In genomic region chr2:29967768-29968167, GRCm38 (mm10) we compare ENCODE assay signal across 10 mouse cellular contexts. TPM values are rescaled to one million over a fixed set of nuclear protein-coding genes. Genes with fewer than 3 reads are reported as not detected.
DNase-seq lines count a peak whose midpoint lies in the region; ATAC-seq and TF ChIP-seq lines count a peak whose summit lies in the region.
"Had no signal": no experiment of that assay in that cellular context is flagged by ENCODE, and none has a peak within 500 bp of the region (broad histone marks: within the 10 kb centered on the region; RNA-seq: fewer than 3 reads in every experiment).

No protein-coding gene starts in this region.

- no peaks in the 10 kb centered on the region for H3K27me3 ChIP-seq in Patski
- no peaks in the 10 kb centered on the region for H3K27me3 ChIP-seq in hindbrain, embryonic 10.5 days (ENCODE audit: insufficient read depth, poor library complexity, severe bottlenecking)
- H3K27me3 ChIP-seq in midbrain, embryonic 10.5 days (ENCODE audit: low read depth, poor library complexity, severe bottlenecking): no peaks in the 10 kb centered on the region
- H3K27me3 ChIP-seq: megakaryocyte, embryonic 14.5 days had no signal

- POLR2A ChIA-PET in Patski (lab: Charles Lee): no interaction called here

- WGBS in hindbrain, embryonic 10.5 days: 68% methylated on average over 5 of the region's 5 CpGs
- whole genome bisulfite sequencing in midbrain, embryonic 10.5 days: 70% methylated on average over 5 of the region's 5 CpGs

- peaks cover 47% of the 10 kb centered on the region for H3K4me1 ChIP-seq in hindbrain, embryonic 10.5 days (replicated peaks)
- H3K4me1 ChIP-seq in midbrain, embryonic 10.5 days: peaks cover 58% of the 10 kb centered on the region

- H3K36me3 ChIP-seq in hindbrain, embryonic 10.5 days: peaks cover 34% of the 10 kb centered on the region
- H3K36me3 ChIP-seq in midbrain, embryonic 10.5 days: peaks cover 34% of the 10 kb centered on the region

- peak overlapping the region; percentile 99; the same call in 1 of the 2 replicates for H3K27ac ChIP-seq in gastrocnemius, adult 2 months
- H3K27ac ChIP-seq in hindbrain, embryonic 10.5 days: no peak overlapping the region; the same call in 1 of the 2 replicates
- no peak overlapping the region for H3K27ac ChIP-seq in midbrain, embryonic 10.5 days (replicated peaks)

- ATAC-seq in Patski: peak; percentile 37
- ATAC-seq in megakaryocyte-erythroid progenitor cell, adult 5-6 weeks (replicated peaks; ENCODE audit: low FRiP score, low TSS enrichment, poor library complexity, severe bottlenecking): no peak

- in situ Hi-C loops in Patski (cut with MboI; ENCODE audit: low pct_unique_long_range_greater_than_20kb): no loop called here

- intact Hi-C loops in gastrocnemius, adult 2 months (cut with DNase I): no loop called here

- no peak for DNase-seq in gastrocnemius, adult 2 months
- DNase-seq in gastrocnemius, adult 8-10 months (ENCODE audit: low spot score in 2 of 2): no peak
- no peak for DNase-seq in Patski (ENCODE audit: low read depth, low spot score)
- DNase-seq in hindbrain, embryonic 10.5 days (ENCODE audit: low spot score): no peak
- DNase-seq in midbrain, embryonic 10.5 days (ENCODE audit: low spot score): no peak
- no peak for DNase-seq in thymus, postnatal 10 days (ENCODE audit: low spot score in 2 of 2)
- no peak for DNase-seq in frontal cortex, postnatal 14 days (ENCODE audit: low spot score in 2 of 2)
- DNase-seq: adrenal gland, adult 2 months had no signal

- H3K9me3 ChIP-seq in hindbrain, embryonic 10.5 days: no peaks in the 10 kb centered on the region
- H3K9me3 ChIP-seq in midbrain, embryonic 10.5 days (replicated peaks): no peaks in the 10 kb centered on the region
- H3K9me3 ChIP-seq: megakaryocyte, embryonic 14.5 days had no signal

- TF ChIP-seq CTCF in gastrocnemius, adult 2 months (IDR thresholded peaks at IDR 0.05): no peak
- no peak for TF ChIP-seq CTCF in Patski (IDR thresholded peaks at IDR 0.05)

- CTCF ChIA-PET in Patski (lab: Charles Lee): interaction anchor here (1.3 to 2.2 kb wide), 2 partner anchors 10 kb away, joined by 4 to 14 read pairs; no protein-coding TSS in a partner anchor

- H3K4me3 ChIP-seq in gastrocnemius, adult 2 months: peak overlapping the region; percentile 97
- H3K4me3 ChIP-seq in hindbrain, embryonic 10.5 days: peak overlapping the region; percentile 96
- H3K4me3 ChIP-seq in midbrain, embryonic 10.5 days: peak overlapping the region; percentile 99
- H3K4me3 ChIP-seq: megakaryocyte, embryonic 14.5 days had no signal

RNA-seq across cellular contexts. Expression of gene Sptan1, which starts 2.4 kb away (rescaled TPM):
- total RNA-seq in gastrocnemius, adult 2 months (2021): 10 to 100 TPM; 41.8 to 62.1 TPM
- total RNA-seq in gastrocnemius, adult 8-10 months (2022): 10 to 100 TPM; 29.2 to 43.7 (median 36.4) TPM
- 597 TPM for polyA plus RNA-seq in Patski (2021)
- 115 and 120 TPM in 2 replicates for polyA plus RNA-seq in hindbrain, embryonic 10.5 days (2016; fragmentation: Nextera tagmentation; extraction: Ambion mirVana)
- polyA plus RNA-seq in midbrain, embryonic 10.5 days (2016; fragmentation: Nextera tagmentation; extraction: Ambion mirVana): 91.7 and 116 TPM in 2 replicates
- 5.2 and 8.1 TPM in 2 replicates for total RNA-seq in megakaryocyte-erythroid progenitor cell, adult 5-6 weeks (2014; fragmentation: Nextera tagmentation)
- 9.7 and 19.7 TPM in 2 replicates for total RNA-seq in megakaryocyte-erythroid progenitor cell, adult 5-6 weeks (2017)

RNA-seq across cellular contexts. Expression of gene Gle1, which starts 32.5 kb away (rescaled TPM):
- total RNA-seq in gastrocnemius, adult 2 months (2021): 10 to 100 TPM; 23.2 to 28.3 TPM
- 10 to 100 TPM; 20.1 to 27.0 (median 22.9) TPM for total RNA-seq in gastrocnemius, adult 8-10 months (2022)
- polyA plus RNA-seq in Patski (2021): 30.3 TPM
- 73.7 and 79.2 TPM in 2 replicates for polyA plus RNA-seq in hindbrain, embryonic 10.5 days (2016; fragmentation: Nextera tagmentation; extraction: Ambion mirVana)
- polyA plus RNA-seq in midbrain, embryonic 10.5 days (2016; fragmentation: Nextera tagmentation; extraction: Ambion mirVana): 70.2 and 70.4 TPM in 2 replicates
- total RNA-seq in megakaryocyte-erythroid progenitor cell, adult 5-6 weeks (2014; fragmentation: Nextera tagmentation): 39.1 and 52.0 TPM in 2 replicates
- 64.5 and 72.1 TPM in 2 replicates for total RNA-seq in megakaryocyte-erythroid progenitor cell, adult 5-6 weeks (2017)
